Mouse (Mus musculus): Measurements from ENCODE around the gene Lgals2.

- no peak for TF ChIP-seq POLR2A (IDR thresholded peaks at IDR 0.05; ENCODE audit: control insufficient read depth, extremely low read depth, insufficient read depth, low read length, poor library complexity)
- TF ChIP-seq CTCF (IDR thresholded peaks at IDR 0.05; ENCODE audit: borderline replicate concordance, control insufficient read depth, extremely low read depth, insufficient read depth, low read length, poor library complexity), result peak; percentile 78; the same call in 1 of the 2 replicates
These were observed 6.9 kb downstream of the Lgals2 start for GRCm38 (mm10) chr15:78848467-78848866.

Measured in thymus, adult 2 months (tissue).